Mouse (Mus musculus) testis, adult 2 months (tissue): ENCODE measurements around the gene Rtel1. TPM values are rescaled to one million over a fixed set of nuclear protein-coding genes. Genes with fewer than 3 reads are reported as not detected.

Experiments used
- H3K27ac ChIP-seq: fragments of 200-500 bp; 2 replicates; pipeline ENCODE4 v1.5.1; 2012; ENCODE audit warnings: low read depth, low read length; ENCODE audit not compliant: control insufficient read depth, insufficient read depth
- H3K27me3 ChIP-seq: fragments of 200-500 bp; 2 replicates; pipeline ENCODE4 v1.6.1; 2012; ENCODE audit warnings: mild to moderate bottlenecking, low read length, moderate library complexity; ENCODE audit not compliant: control insufficient read depth, insufficient read depth
- H3K36me3 ChIP-seq: fragments of 200-500 bp; 2 replicates; pipeline ENCODE4 v1.6.1; 2012; ENCODE audit warnings: mild to moderate bottlenecking, low read length; ENCODE audit not compliant: control insufficient read depth, insufficient read depth
- H3K4me1 ChIP-seq: fragments of 200-500 bp; 2 replicates; pipeline ENCODE4 v1.6.1; 2012; ENCODE audit warnings: low read length; ENCODE audit not compliant: control insufficient read depth, insufficient read depth
- H3K4me3 ChIP-seq: fragments of 200-500 bp; 2 replicates; pipeline ENCODE4 v1.5.1; 2012; ENCODE audit warnings: low read depth, mild to moderate bottlenecking, low read length, moderate library complexity, mixed read lengths; ENCODE audit not compliant: control insufficient read depth
- CTCF ChIP-seq: fragments of 200-500 bp; IDR thresholded peaks from 2 replicates; pipeline ENCODE4 v1.5.1; 2012; ENCODE audit warnings: low read depth, mild to moderate bottlenecking, inconsistent platforms, low read length, moderate library complexity; ENCODE audit not compliant: control insufficient read depth, insufficient read depth, insufficient replicate concordance
- POLR2A ChIP-seq: fragments of 200-500 bp; IDR thresholded peaks from 2 replicates; pipeline ENCODE4 v1.6.1; 2012; ENCODE audit warnings: low read depth, mild to moderate bottlenecking, inconsistent platforms, low read length, moderate library complexity; ENCODE audit not compliant: control insufficient read depth
- polyA plus RNA-seq: library from polyadenylated mRNA; depleted of rRNA; stranded (reverse); fragments of >200 nt; gene quantifications from 2 replicates; pipeline ENCODE4 v1.2.3, GENCODE M21; 2012; rRNA removed

Gene Rtel1
- polyA plus RNA-seq, 1 experiment, result 71.8 TPM

GRCm38 (mm10) chr2:181403722-181404121 lies 84.2 kb downstream of the Rtel1 start:
- no peak for TF ChIP-seq POLR2A
- TF ChIP-seq CTCF, result no peak
- Histone ChIP-seq H3K36me3 (no peaks in the 10 kb centered on the region), H3K27ac (no peak overlapping the region), H3K4me1 (no peaks in the 10 kb centered on the region), H3K27me3 (no peaks in the 10 kb centered on the region), H3K4me3 (no peak overlapping the region)

Other genes with a start within 250 kb of the Rtel1 start
- 9.2 and 9.8 TPM in 2 replicates for gene Kcnq2, start 184.4 kb upstream of the Rtel1 start, polyA plus RNA-seq
- 0.07 TPM in 2 replicates for gene Eef1a2, start 162.7 kb upstream of the Rtel1 start, polyA plus RNA-seq
- gene Ppdpf, start 132.5 kb upstream of the Rtel1 start, polyA plus RNA-seq, result 8.2 and 9.5 TPM in 2 replicates
- 0.12 and 0.20 TPM in 2 replicates for gene Ptk6, start 117.0 kb upstream of the Rtel1 start, polyA plus RNA-seq
- 1.4 and 1.6 TPM in 2 replicates for gene Srms, start 106.6 kb upstream of the Rtel1 start, polyA plus RNA-seq
- 440 and 469 TPM in 2 replicates for gene Fndc11, start 99.7 kb upstream of the Rtel1 start, polyA plus RNA-seq
- 1.4 and 1.7 TPM in 2 replicates for gene Helz2, start 77.7 kb upstream of the Rtel1 start, polyA plus RNA-seq
- gene Gmeb2, start 31.7 kb upstream of the Rtel1 start, polyA plus RNA-seq, result 10.2 and 10.6 TPM in 2 replicates
- gene Stmn3, start 5.2 kb upstream of the Rtel1 start, polyA plus RNA-seq, result not detected in 2 replicates
- gene Zgpat, start 45.2 kb downstream of the Rtel1 start, polyA plus RNA-seq, result 15.8 and 16.1 TPM in 2 replicates
- gene Arfrp1, start 45.7 kb downstream of the Rtel1 start, polyA plus RNA-seq, result 35.9 and 43.2 TPM in 2 replicates
- gene Lime1, start 60.3 kb downstream of the Rtel1 start, polyA plus RNA-seq, result 13.9 and 14.6 TPM in 2 replicates
- 8.3 and 10.1 TPM in 2 replicates for gene Zbtb46, start 139.7 kb downstream of the Rtel1 start, polyA plus RNA-seq
- 141 and 146 TPM in 2 replicates for gene Abhd16b, start 173.5 kb downstream of the Rtel1 start, polyA plus RNA-seq
- gene Tpd52l2, start 177.4 kb downstream of the Rtel1 start, polyA plus RNA-seq, result 17.4 and 17.5 TPM in 2 replicates
- 16.6 and 19.8 TPM in 2 replicates for gene Dnajc5, start 200.7 kb downstream of the Rtel1 start, polyA plus RNA-seq